Mouse (Mus musculus) C2C12 (cell line): ENCODE results near the gene Dock3. TPM values are rescaled to one million over a fixed set of nuclear protein-coding genes. Genes with fewer than 3 reads are reported as not detected.
A peak's percentile ranks its signal among the peaks of the same experiment; 100 is the strongest.

Experiments used
- H3K27me3 ChIP-seq: one replicate; pipeline ENCODE4 v1.6.1; 2011; ENCODE audit not compliant: control insufficient read depth, insufficient read depth, insufficient read length
- H3K36me3 ChIP-seq: one replicate; pipeline ENCODE4 v1.6.1; 2011; ENCODE audit not compliant: control insufficient read depth, insufficient read depth
- H3K4me3 ChIP-seq: one replicate; pipeline ENCODE4 v1.5.1; 2011; ENCODE audit warnings: mild to moderate bottlenecking, control low read depth; ENCODE audit not compliant: poor library complexity, insufficient read depth, severe bottlenecking
- H3K79me2 ChIP-seq: one replicate; pipeline ENCODE4 v1.6.1; 2011; ENCODE audit not compliant: control insufficient read depth, insufficient read depth
- H3K79me3 ChIP-seq: one replicate; pipeline ENCODE4 v1.6.1; 2011; ENCODE audit warnings: low read depth, control low read depth
- H3ac ChIP-seq: one replicate; pipeline ENCODE3; 2011; ENCODE audit warnings: low read depth; ENCODE audit not compliant: control insufficient read depth, insufficient read length
- CEBPB ChIP-seq: IDR thresholded peaks from one replicate; pipeline ENCODE4 v1.6.1; 2011; ENCODE audit warnings: low read depth, mild to moderate bottlenecking, control low read depth, moderate library complexity
- CTCF ChIP-seq: IDR thresholded peaks from one replicate; pipeline ENCODE4 v1.5.1; 2011; ENCODE audit not compliant: control insufficient read depth, insufficient read depth, insufficient read length
- FOSL1 ChIP-seq: IDR thresholded peaks from one replicate; pipeline ENCODE4 v1.8.0; 2011; ENCODE audit warnings: mild to moderate bottlenecking, low read length; ENCODE audit not compliant: poor library complexity, insufficient read depth, severe bottlenecking
- MAX ChIP-seq: IDR thresholded peaks from one replicate; pipeline ENCODE4 v1.6.1; 2011; ENCODE audit warnings: mild to moderate bottlenecking, control low read depth
- MYOD1 ChIP-seq: IDR thresholded peaks from one replicate; pipeline ENCODE4 v1.6.1; 2011; ENCODE audit warnings: low read depth; ENCODE audit not compliant: control insufficient read depth, insufficient read length
- MYOG ChIP-seq: IDR thresholded peaks from one replicate; pipeline ENCODE4 v1.6.1; 2011; ENCODE audit not compliant: control insufficient read depth, insufficient read length; ENCODE audit errors: extremely low read depth
- USF1 ChIP-seq: IDR thresholded peaks from one replicate; pipeline ENCODE4 v1.6.1; 2011; ENCODE audit warnings: low read depth, mild to moderate bottlenecking, control low read depth, moderate library complexity
- polyA plus RNA-seq: library from polyadenylated mRNA; unstranded; fragments of >200 nt; fragmentation: generic; extraction: Trizol; gene quantifications from one replicate; pipeline ENCODE4 v1.2.1, GENCODE M21; 2012; ENCODE audit warnings: missing spikeins

The Dock3 gene
- polyA plus RNA-seq, 1 experiment = 0.26 TPM

GRCm38 (mm10) chr9:107246170-107246569, 14.5 kb upstream of the Dock3 start:
- no peak for TF ChIP-seq MYOD1
- TF ChIP-seq MAX = no peak
- TF ChIP-seq FOSL1 = no peak
- TF ChIP-seq CEBPB = no peak
- TF ChIP-seq CTCF = no peak
- TF ChIP-seq USF1 = no peak
- TF ChIP-seq MYOG = no peak
- Histone ChIP-seq H3K36me3 (no peaks in the 10 kb centered on the region), H3K79me3 (no peaks in the 10 kb centered on the region), H3K4me3 (no peak overlapping the region), H3K27me3 (no peaks in the 10 kb centered on the region), H3ac (no peak overlapping the region), H3K79me2 (no peaks in the 10 kb centered on the region)

- Histone ChIP-seq H3K79me3 (no peaks in the 10 kb centered on the region), H3K27me3 (no peaks in the 10 kb centered on the region), H3ac (no peak overlapping the region), H3K4me3 (no peak overlapping the region), H3K36me3 (no peaks in the 10 kb centered on the region), H3K79me2 (no peaks in the 10 kb centered on the region)
- TF ChIP-seq FOSL1 (no peak), USF1 (no peak), MYOD1 (no peak)
These were observed 13.6 kb upstream of the Dock3 start for GRCm38 (mm10) chr9:107245311-107245710.

GRCm38 (mm10) chr9:107236151-107236550, 4.4 kb upstream of the Dock3 start:
- H3K4me3 ChIP-seq = no peak overlapping the region
- H3ac ChIP-seq = no peak overlapping the region
- no peaks in the 10 kb centered on the region for H3K79me3 ChIP-seq
- no peaks in the 10 kb centered on the region for H3K79me2 ChIP-seq
- TF ChIP-seq MYOG (no peak), CTCF (no peak), FOSL1 (no peak)
- H3K36me3 ChIP-seq = no peaks in the 10 kb centered on the region
- peaks cover 14% of the 10 kb centered on the region for H3K27me3 ChIP-seq

- Histone ChIP-seq H3K4me3 (no peak overlapping the region), H3K36me3 (no peaks in the 10 kb centered on the region), H3ac (no peak overlapping the region), H3K79me3 (no peaks in the 10 kb centered on the region), H3K27me3 (peaks cover 18% of the 10 kb centered on the region), H3K79me2 (no peaks in the 10 kb centered on the region)
- TF ChIP-seq CEBPB (no peak), FOSL1 (peak; percentile 62), MAX (peak; percentile 72), MYOD1 (peak; percentile 40), CTCF (no peak)
These were observed 3.6 kb upstream of the Dock3 start for GRCm38 (mm10) chr9:107235261-107235660.

GRCm38 (mm10) chr9:107232140-107232539, 431 bp upstream of the Dock3 start:
- Histone ChIP-seq H3ac (no peak overlapping the region), H3K4me3 (no peak overlapping the region), H3K79me3 (no peaks in the 10 kb centered on the region), H3K79me2 (no peaks in the 10 kb centered on the region), H3K27me3 (peaks cover 18% of the 10 kb centered on the region), H3K36me3 (no peaks in the 10 kb centered on the region)
- no peak for TF ChIP-seq MYOG
- TF ChIP-seq USF1 = no peak
- no peak for TF ChIP-seq MYOD1
- TF ChIP-seq MAX = no peak
- no peak for TF ChIP-seq CTCF
- TF ChIP-seq CEBPB = no peak
- no peak for TF ChIP-seq FOSL1

DNA sequence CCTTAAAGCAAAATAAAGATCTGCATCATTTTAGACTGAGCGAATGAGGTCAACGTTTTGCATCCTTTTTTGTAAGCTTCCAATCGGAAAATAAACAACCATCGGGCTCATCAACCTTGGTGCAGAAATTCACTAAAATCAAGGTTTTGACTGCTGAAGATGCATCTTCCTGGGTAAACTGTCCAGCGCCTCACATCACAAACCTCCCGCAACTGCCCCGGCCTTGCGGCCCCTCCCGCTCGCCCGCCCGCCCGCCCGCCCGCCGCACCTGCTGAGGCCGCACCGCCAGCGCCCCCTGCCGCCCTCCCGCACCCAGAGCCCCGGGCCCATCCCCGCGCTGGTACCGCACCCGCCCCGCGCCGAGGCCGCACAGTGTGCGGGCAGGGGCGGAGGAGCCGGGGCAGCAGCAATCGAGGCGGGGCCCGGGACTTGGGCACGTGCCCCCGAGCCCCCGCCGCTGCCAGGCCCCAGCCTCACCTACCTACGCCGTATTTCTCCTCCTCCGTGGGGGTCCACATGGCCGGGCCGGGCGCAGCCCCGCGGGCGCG, 644 bp downstream of the Dock3 start:
- H3K79me3 ChIP-seq = no peaks in the 10 kb centered on the region
- H3K27me3 ChIP-seq = peaks cover 18% of the 10 kb centered on the region
- H3K36me3 ChIP-seq = no peaks in the 10 kb centered on the region
- no peaks in the 10 kb centered on the region for H3K79me2 ChIP-seq
- TF ChIP-seq MYOD1 = no peak
- TF ChIP-seq MAX = no peak
- no peak for TF ChIP-seq CTCF
- TF ChIP-seq CEBPB = no peak
- no peak for TF ChIP-seq MYOG
- TF ChIP-seq FOSL1 = no peak
- no peak for TF ChIP-seq USF1
- no peak overlapping the region for H3K4me3 ChIP-seq
- no peak overlapping the region for H3ac ChIP-seq
